Mouse (Mus musculus): ENCODE results near the gene Oasl1.

- TF ChIP-seq CTCF (IDR thresholded peaks at IDR 0.05; ENCODE audit: control insufficient read depth, insufficient read depth, low read length) (no peak), POLR2A (IDR thresholded peaks at IDR 0.05; ENCODE audit: borderline replicate concordance, control insufficient read depth, low read depth, low read length) (no peak)
These were observed 46.7 kb upstream of the Oasl1 start for GRCm38 (mm10) chr5:114876331-114876730.

All from bone marrow, adult 2 months (tissue).